In genomic region chr8:91799681-91800522, GRCm38 (mm10) we compare ENCODE assay signal across 8 mouse cellular contexts. TPM values are rescaled to one million over a fixed set of nuclear protein-coding genes. Genes with fewer than 3 reads are reported as not detected.
DNase-seq lines count a peak whose midpoint lies in the region; ATAC-seq lines count a peak whose summit lies in the region.

No protein-coding gene starts in this region.

- peak overlapping the region; percentile 56 for H3K4me3 ChIP-seq in limb, embryonic 15.5 days
- peak overlapping the region; percentile 63 for H3K4me3 ChIP-seq in neural tube, embryonic 12.5 days

- peak overlapping the region; percentile 35 for H3K9ac ChIP-seq in limb, embryonic 15.5 days
- peak overlapping the region; percentile 90 for H3K9ac ChIP-seq in neural tube, embryonic 12.5 days

- H3K9me3 ChIP-seq in limb, embryonic 15.5 days, result no peaks in the 10 kb centered on the region
- no peaks in the 10 kb centered on the region for H3K9me3 ChIP-seq in neural tube, embryonic 12.5 days

- DNase-seq in cerebellum, adult 11-12 months, result peak; percentile 32
- DNase-seq in cerebellum, adult 9-11 months, result no peak
- DNase-seq in embryo, embryonic 11 days, result peak; percentile 57
- peak; percentile 44 for DNase-seq in heart, postnatal 4 days
- no peak for DNase-seq in layer of hippocampus, postnatal 10 days (ENCODE audit: low spot score in 2 of 2)

- under 1% methylated on average over 84 of the region's 89 CpGs for WGBS in limb, embryonic 15.5 days
- WGBS in neural tube, embryonic 12.5 days, result under 1% methylated on average over 84 of the region's 89 CpGs

- no peaks in the 10 kb centered on the region for H3K36me3 ChIP-seq in limb, embryonic 15.5 days
- H3K36me3 ChIP-seq in neural tube, embryonic 12.5 days, result no peaks in the 10 kb centered on the region; the same call in 1 of the 2 replicates

- peak overlapping the region; percentile 83 for H3K27ac ChIP-seq in limb, embryonic 15.5 days
- peak overlapping the region; percentile 78; the same call in 1 of the 2 replicates for H3K27ac ChIP-seq in neural tube, embryonic 12.5 days

- peaks cover 95% of the 10 kb centered on the region for H3K27me3 ChIP-seq in limb, embryonic 15.5 days
- H3K27me3 ChIP-seq in neural tube, embryonic 12.5 days (replicated peaks), result peaks cover 69% of the 10 kb centered on the region

- H3K4me1 ChIP-seq in limb, embryonic 15.5 days, result peaks cover 51% of the 10 kb centered on the region
- H3K4me1 ChIP-seq in neural tube, embryonic 12.5 days, result peaks cover 72% of the 10 kb centered on the region

- H3K4me2 ChIP-seq in limb, embryonic 15.5 days, result peak overlapping the region; percentile 77
- peak overlapping the region; percentile 84 for H3K4me2 ChIP-seq in neural tube, embryonic 12.5 days (replicated peaks)

- ATAC-seq in limb, embryonic 15.5 days (ENCODE audit: insufficient number of reproducible peaks, low FRiP score, low TSS enrichment, low read depth), result no peak
- ATAC-seq in neural tube, embryonic 12.5 days (ENCODE audit: low FRiP score, low read depth), result no peak
- no peak for ATAC-seq in granulocyte monocyte progenitor cell, adult 5-6 weeks (replicated peaks; ENCODE audit: poor library complexity, severe bottlenecking)

RNA-seq across cellular contexts. Expression of gene Irx3, which starts 2.0 kb away (rescaled TPM):
- total RNA-seq in heart, postnatal 4 days (2021), result 10 to 100 TPM; 24.0 to 29.3 TPM
- polyA plus RNA-seq in limb, embryonic 15.5 days (2015; fragmentation: Nextera tagmentation; extraction: Ambion mirVana), result 18.6 and 22.9 TPM in 2 replicates
- polyA plus RNA-seq in neural tube, embryonic 12.5 days (2016; fragmentation: Nextera tagmentation; extraction: Ambion mirVana), result 20.3 and 23.4 TPM in 2 replicates
- under 1 TPM; 0.29 to 0.50 TPM for total RNA-seq in layer of hippocampus, postnatal 10 days (2021)
- total RNA-seq in granulocyte monocyte progenitor cell, adult 5-6 weeks (2014; fragmentation: Nextera tagmentation), result not detected in 2 replicates
- not detected in 2 replicates for total RNA-seq in granulocyte monocyte progenitor cell, adult 5-6 weeks (2017)

Comparison
In these comparisons a context has a peak if more than half of its experiments do, and no peak if none do; other contexts are left out.
1. DNase-seq: peak in cerebellum, adult 11-12 months (single experiment), embryo, embryonic 11 days (single experiment) and heart, postnatal 4 days (single experiment); none in cerebellum, adult 9-11 months (single experiment) and layer of hippocampus, postnatal 10 days (0 of 2).
2. RNA of gene Irx3, which starts 2.0 kb away (total RNA-seq): 24.0 to 29.3 TPM in heart, postnatal 4 days; 0.29 to 0.50 TPM in layer of hippocampus, postnatal 10 days and not detected in granulocyte monocyte progenitor cell, adult 5-6 weeks; every median in the first group is over 10 times any median in the second.